Mouse (Mus musculus) skeletal muscle tissue, postnatal 0 days (tissue): ENCODE data around the gene Ppp1r1c. TPM values are rescaled to one million over a fixed set of nuclear protein-coding genes. Genes with fewer than 3 reads are reported as not detected.

Source experiments
- polyA plus RNA-seq: library from polyadenylated mRNA; unstranded; fragments of >200 nt; fragmentation: Nextera tagmentation; extraction: Ambion mirVana; gene quantifications from 2 replicates; pipeline ENCODE4 v1.2.1, GENCODE M21; 2015

Gene Ppp1r1c
- 0.31 and 0.37 TPM in 2 replicates for polyA plus RNA-seq

GRCm38 (mm10) chr2:79707575-79707974 lies at the start of gene Ppp1r1c:
Gene Ppp1r1c (plus strand): TSS chr2:79707780.

Other genes with a start within 250 kb of the Ppp1r1c start
- gene Itprid2, start 72.4 kb upstream of the Ppp1r1c start, polyA plus RNA-seq: 3.6 and 4.4 TPM in 2 replicates